Mouse (Mus musculus) heart, postnatal 0 days (tissue): ENCODE measurements around the gene Iqcf3.

Experiments used
- CTCF ChIP-seq: IDR thresholded peaks from 2 replicates; pipeline ENCODE4 v1.5.1; 2016; ENCODE audit warnings: antibody characterized with exemption, control low read depth, low read depth
- EP300 ChIP-seq: IDR thresholded peaks from 2 replicates; pipeline ENCODE4 v1.6.1; 2016; ENCODE audit warnings: antibody characterized with exemption, low read depth

- TF ChIP-seq CTCF (no peak), EP300 (no peak)
Observed at GRCm38 (mm10) chr9:106561531-106561930, at the start of gene Iqcf3.
